Mouse (Mus musculus): ENCODE measurements around the gene Prkce. TPM values are rescaled to one million over a fixed set of nuclear protein-coding genes. Genes with fewer than 3 reads are reported as not detected.

Prkce gene
- total and polyA plus RNA-seq, 3 experiments: 6.1 to 27.3 (median 26.0) TPM

DNA sequence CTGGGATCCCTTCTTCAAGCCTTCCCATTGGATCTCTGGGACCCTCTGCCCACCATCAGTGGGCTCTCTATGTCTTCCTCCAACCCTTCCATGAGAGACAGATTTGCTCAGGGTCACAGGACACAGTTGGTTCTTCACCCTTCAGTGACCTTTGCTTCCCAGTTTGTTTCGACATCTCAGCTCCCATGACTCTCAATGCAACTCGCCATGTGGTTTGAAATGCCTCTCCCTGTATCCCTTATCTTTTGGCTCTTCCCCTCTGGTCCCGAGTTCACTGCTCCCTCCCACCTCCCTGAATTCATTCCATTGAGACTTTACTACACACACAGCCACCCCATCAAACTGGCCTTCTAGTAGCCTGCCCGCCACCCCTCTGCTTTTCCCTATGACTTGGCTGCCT lies 509.3 kb downstream of the Prkce start:
- Histone ChIP-seq H3K4me3 (no peak overlapping the region), H3K27me3 (ENCODE audit: control insufficient read depth, insufficient read depth, low read length) (no peaks in the 10 kb centered on the region), H3K27ac (no peak overlapping the region), H3K9ac (ENCODE audit: low read depth, low read length) (no peak overlapping the region), H3K79me2 (replicated peaks; ENCODE audit: control insufficient read depth, insufficient read depth, low read length) (no peaks in the 10 kb centered on the region), H3K36me3 (ENCODE audit: control insufficient read depth, insufficient read depth, low read length) (no peaks in the 10 kb centered on the region), H3K4me1 (ENCODE audit: control insufficient read depth, insufficient read depth, low read length) (no peaks in the 10 kb centered on the region)
- WGBS: 58% methylated on average over 4 of the region's 4 CpGs
- no peak for TF ChIP-seq EP300 (IDR thresholded peaks at IDR 0.05; ENCODE audit: insufficient read depth, low read depth, low read length)
- TF ChIP-seq CTCF (IDR thresholded peaks at IDR 0.05): no peak
- no peak for TF ChIP-seq POLR2A (IDR thresholded peaks at IDR 0.05; ENCODE audit: insufficient read depth, low read depth, low read length)
- intact Hi-C loops (cut with DNase I): no loop called here
- DNase-seq: no peak

DNA sequence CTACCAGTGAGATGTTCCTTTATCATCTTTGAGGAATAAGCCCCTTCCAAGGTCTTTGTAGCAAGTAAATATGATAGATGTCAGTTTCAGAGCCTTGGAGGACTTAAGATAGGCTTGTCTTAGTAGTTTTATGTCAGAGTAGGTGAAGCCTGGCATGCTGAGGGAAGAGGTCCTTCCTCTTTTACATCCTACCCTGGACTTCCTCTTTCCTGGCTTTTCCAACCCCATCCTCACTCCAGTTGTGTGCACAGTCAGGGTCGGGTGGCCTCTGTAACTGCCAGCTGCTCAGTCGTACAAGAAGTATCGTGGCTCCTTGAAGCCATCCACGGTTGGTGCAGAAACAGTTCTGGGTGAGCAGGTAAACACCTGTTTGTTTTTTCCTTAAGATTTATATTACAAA lies 517.7 kb downstream of the Prkce start:
- Histone ChIP-seq H3K27me3 (ENCODE audit: control insufficient read depth, insufficient read depth, low read length) (no peaks in the 10 kb centered on the region), H3K79me2 (replicated peaks; ENCODE audit: control insufficient read depth, insufficient read depth, low read length) (no peaks in the 10 kb centered on the region), H3K9ac (ENCODE audit: low read depth, low read length) (no peak overlapping the region), H3K27ac (no peak overlapping the region), H3K36me3 (ENCODE audit: control insufficient read depth, insufficient read depth, low read length) (no peaks in the 10 kb centered on the region), H3K4me3 (no peak overlapping the region), H3K4me1 (ENCODE audit: control insufficient read depth, insufficient read depth, low read length) (no peaks in the 10 kb centered on the region)
- TF ChIP-seq CTCF (IDR thresholded peaks at IDR 0.05) (no peak), EP300 (IDR thresholded peaks at IDR 0.05; ENCODE audit: insufficient read depth, low read depth, low read length) (no peak), POLR2A (IDR thresholded peaks at IDR 0.05; ENCODE audit: insufficient read depth, low read depth, low read length) (no peak)
- DNase-seq: no peak
- 75% methylated on average over 4 of the region's 4 CpGs for WGBS
- intact Hi-C loops (cut with DNase I): no loop called here

DNA sequence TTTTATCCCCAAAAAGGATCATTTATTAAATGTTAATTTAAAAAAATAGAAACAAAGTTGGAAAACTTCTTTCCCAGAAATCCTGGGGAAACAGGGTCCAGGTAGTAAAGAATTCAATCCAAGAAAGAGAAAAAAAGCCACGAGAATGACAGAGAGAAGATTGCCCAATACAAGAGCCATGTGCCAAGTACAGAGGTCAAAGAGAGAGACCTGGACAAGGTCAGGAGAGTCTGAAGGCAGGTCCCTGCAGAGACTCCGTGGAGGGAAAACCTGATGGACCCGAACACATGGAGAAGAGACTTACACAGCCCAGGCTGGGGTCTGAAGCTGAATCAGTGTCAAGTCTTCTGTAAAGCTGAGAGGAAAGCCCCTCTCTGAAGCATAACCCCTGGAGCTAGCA lies 519.4 kb downstream of the Prkce start:
- no peak overlapping the region for H3K9ac ChIP-seq (ENCODE audit: low read depth, low read length)
- H3K4me3 ChIP-seq: no peak overlapping the region
- H3K27me3 ChIP-seq (ENCODE audit: control insufficient read depth, insufficient read depth, low read length): no peaks in the 10 kb centered on the region
- no peaks in the 10 kb centered on the region for H3K4me1 ChIP-seq (ENCODE audit: control insufficient read depth, insufficient read depth, low read length)
- WGBS: 67% methylated on average over 3 of the region's 3 CpGs
- no peaks in the 10 kb centered on the region for H3K79me2 ChIP-seq (replicated peaks; ENCODE audit: control insufficient read depth, insufficient read depth, low read length)
- intact Hi-C loops (cut with DNase I): no loop called here
- H3K36me3 ChIP-seq (ENCODE audit: control insufficient read depth, insufficient read depth, low read length): no peaks in the 10 kb centered on the region
- TF ChIP-seq EP300 (IDR thresholded peaks at IDR 0.05; ENCODE audit: insufficient read depth, low read depth, low read length): no peak
- TF ChIP-seq POLR2A (IDR thresholded peaks at IDR 0.05; ENCODE audit: insufficient read depth, low read depth, low read length): no peak
- TF ChIP-seq CTCF (IDR thresholded peaks at IDR 0.05): no peak
- no peak for DNase-seq
- H3K27ac ChIP-seq: no peak overlapping the region

DNA sequence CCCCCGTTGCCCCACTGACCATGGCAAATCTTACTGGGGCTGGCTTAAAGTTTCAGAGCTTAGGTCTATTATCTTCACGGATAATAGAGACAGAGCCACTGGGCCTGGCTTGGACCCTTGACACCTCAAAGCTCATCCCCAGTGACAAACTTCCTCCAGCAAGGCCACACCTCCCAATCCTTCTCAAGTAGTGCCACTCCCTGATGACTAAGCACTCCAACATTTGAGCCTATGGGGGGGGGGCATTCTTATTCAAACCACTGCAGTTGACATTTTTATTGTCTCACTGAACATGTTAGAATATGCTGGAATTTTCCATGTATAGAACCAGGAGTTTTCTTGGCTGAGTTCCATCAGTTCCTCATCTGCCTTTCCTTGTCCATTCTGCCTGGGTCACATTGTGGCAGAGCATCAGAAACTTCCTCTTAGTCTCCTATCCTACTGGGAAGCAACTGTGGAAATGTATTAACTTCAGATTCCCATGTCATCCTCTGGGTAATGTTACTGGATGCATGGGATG lies 523.3 kb downstream of the Prkce start:
- no peak for DNase-seq
- Histone ChIP-seq H3K36me3 (ENCODE audit: control insufficient read depth, insufficient read depth, low read length) (no peaks in the 10 kb centered on the region), H3K4me1 (ENCODE audit: control insufficient read depth, insufficient read depth, low read length) (no peaks in the 10 kb centered on the region), H3K79me2 (replicated peaks; ENCODE audit: control insufficient read depth, insufficient read depth, low read length) (no peaks in the 10 kb centered on the region), H3K4me3 (no peak overlapping the region), H3K9ac (ENCODE audit: low read depth, low read length) (no peak overlapping the region), H3K27me3 (ENCODE audit: control insufficient read depth, insufficient read depth, low read length) (no peaks in the 10 kb centered on the region), H3K27ac (no peak overlapping the region)
- WGBS: 98% methylated on average over 2 of the region's 2 CpGs
- TF ChIP-seq CTCF (IDR thresholded peaks at IDR 0.05) (no peak), POLR2A (IDR thresholded peaks at IDR 0.05; ENCODE audit: insufficient read depth, low read depth, low read length) (no peak), EP300 (IDR thresholded peaks at IDR 0.05; ENCODE audit: insufficient read depth, low read depth, low read length) (no peak)
- intact Hi-C loops (cut with DNase I): no loop called here

DNA sequence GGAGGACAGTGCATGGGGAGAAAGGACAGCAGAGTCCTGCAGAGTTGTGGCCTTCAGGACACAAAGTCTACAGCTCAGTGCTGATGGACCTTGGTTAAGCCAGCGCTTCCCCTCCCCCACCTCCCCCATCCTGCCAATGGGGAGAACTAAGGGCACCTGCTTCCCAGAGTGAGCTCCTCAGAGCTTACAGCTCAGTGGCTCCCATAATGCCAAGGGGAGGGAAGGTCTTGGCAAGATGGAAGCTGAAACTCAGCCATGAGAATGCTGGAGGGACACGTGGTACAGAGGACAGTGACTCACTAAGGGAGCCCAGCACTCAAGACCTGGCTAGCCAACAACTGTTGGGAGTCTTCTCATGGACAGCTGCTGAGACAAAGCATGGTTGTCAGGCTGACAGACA lies 530.2 kb downstream of the Prkce start:
- H3K4me3 ChIP-seq: no peak overlapping the region
- intact Hi-C loops (cut with DNase I): no loop called here
- no peaks in the 10 kb centered on the region for H3K79me2 ChIP-seq (replicated peaks; ENCODE audit: control insufficient read depth, insufficient read depth, low read length)
- no peaks in the 10 kb centered on the region for H3K27me3 ChIP-seq (ENCODE audit: control insufficient read depth, insufficient read depth, low read length)
- TF ChIP-seq POLR2A (IDR thresholded peaks at IDR 0.05; ENCODE audit: insufficient read depth, low read depth, low read length) (no peak), EP300 (IDR thresholded peaks at IDR 0.05; ENCODE audit: insufficient read depth, low read depth, low read length) (no peak), CTCF (IDR thresholded peaks at IDR 0.05) (no peak)
- no peaks in the 10 kb centered on the region for H3K4me1 ChIP-seq (ENCODE audit: control insufficient read depth, insufficient read depth, low read length)
- peak in 1 of 2 experiments; percentile 40 for DNase-seq
- 79% methylated on average over 2 of the region's 2 CpGs for WGBS
- no peak overlapping the region for H3K27ac ChIP-seq
- H3K36me3 ChIP-seq (ENCODE audit: control insufficient read depth, insufficient read depth, low read length): no peaks in the 10 kb centered on the region
- no peak overlapping the region for H3K9ac ChIP-seq (ENCODE audit: low read depth, low read length)

DNA sequence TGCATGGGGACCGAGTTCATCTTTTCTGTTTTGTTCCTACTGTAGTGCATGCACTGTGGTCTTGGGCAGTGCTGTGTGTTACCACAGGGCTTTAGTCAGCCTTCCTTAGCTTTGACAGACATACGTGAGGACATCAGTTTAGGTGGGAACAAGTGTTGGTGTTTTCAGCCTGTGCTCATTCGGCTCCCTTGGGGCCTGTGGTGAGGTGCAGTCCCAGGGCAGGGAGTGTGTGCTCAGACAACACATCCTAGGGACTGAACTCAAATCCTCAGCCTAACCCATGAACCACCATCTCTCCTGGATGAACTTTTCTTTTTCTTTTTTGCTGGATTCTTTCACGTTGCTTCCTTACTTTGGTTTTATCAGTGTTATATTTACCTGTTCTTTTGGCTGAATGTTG lies 535.8 kb downstream of the Prkce start:
- no peak for DNase-seq
- no peaks in the 10 kb centered on the region for H3K79me2 ChIP-seq (replicated peaks; ENCODE audit: control insufficient read depth, insufficient read depth, low read length)
- no peak overlapping the region for H3K9ac ChIP-seq (ENCODE audit: low read depth, low read length)
- 85% methylated on average over 4 of the region's 4 CpGs for WGBS
- peaks cover 7% of the 10 kb centered on the region for H3K4me1 ChIP-seq (ENCODE audit: control insufficient read depth, insufficient read depth, low read length)
- TF ChIP-seq EP300 (IDR thresholded peaks at IDR 0.05; ENCODE audit: insufficient read depth, low read depth, low read length) (no peak), POLR2A (IDR thresholded peaks at IDR 0.05; ENCODE audit: insufficient read depth, low read depth, low read length) (no peak), CTCF (IDR thresholded peaks at IDR 0.05) (no peak)
- intact Hi-C loops (cut with DNase I): no loop called here
- no peak overlapping the region for H3K27ac ChIP-seq
- H3K36me3 ChIP-seq (ENCODE audit: control insufficient read depth, insufficient read depth, low read length): peaks cover 2% of the 10 kb centered on the region; the same call in 1 of the 2 replicates
- no peaks in the 10 kb centered on the region for H3K27me3 ChIP-seq (ENCODE audit: control insufficient read depth, insufficient read depth, low read length)
- H3K4me3 ChIP-seq: no peak overlapping the region
